Mouse (Mus musculus) adipocyte (in vitro differentiated cells): ENCODE data around the gene Ankrd52.

ENCODE experiments used
- DNase-seq: peaks from one replicate; pipeline ENCODE4 v3.0.0-alpha.2; 2016; ENCODE audit warnings: low spot score

Gene Ankrd52

GRCm38 (mm10) chr10:128401638-128402037 is 24.7 kb downstream of the Ankrd52 start:
- no peak for DNase-seq

- no peak for DNase-seq
Observed at GRCm38 (mm10) chr10:128403931-128404330, 27.0 kb downstream of the Ankrd52 start.

DNA sequence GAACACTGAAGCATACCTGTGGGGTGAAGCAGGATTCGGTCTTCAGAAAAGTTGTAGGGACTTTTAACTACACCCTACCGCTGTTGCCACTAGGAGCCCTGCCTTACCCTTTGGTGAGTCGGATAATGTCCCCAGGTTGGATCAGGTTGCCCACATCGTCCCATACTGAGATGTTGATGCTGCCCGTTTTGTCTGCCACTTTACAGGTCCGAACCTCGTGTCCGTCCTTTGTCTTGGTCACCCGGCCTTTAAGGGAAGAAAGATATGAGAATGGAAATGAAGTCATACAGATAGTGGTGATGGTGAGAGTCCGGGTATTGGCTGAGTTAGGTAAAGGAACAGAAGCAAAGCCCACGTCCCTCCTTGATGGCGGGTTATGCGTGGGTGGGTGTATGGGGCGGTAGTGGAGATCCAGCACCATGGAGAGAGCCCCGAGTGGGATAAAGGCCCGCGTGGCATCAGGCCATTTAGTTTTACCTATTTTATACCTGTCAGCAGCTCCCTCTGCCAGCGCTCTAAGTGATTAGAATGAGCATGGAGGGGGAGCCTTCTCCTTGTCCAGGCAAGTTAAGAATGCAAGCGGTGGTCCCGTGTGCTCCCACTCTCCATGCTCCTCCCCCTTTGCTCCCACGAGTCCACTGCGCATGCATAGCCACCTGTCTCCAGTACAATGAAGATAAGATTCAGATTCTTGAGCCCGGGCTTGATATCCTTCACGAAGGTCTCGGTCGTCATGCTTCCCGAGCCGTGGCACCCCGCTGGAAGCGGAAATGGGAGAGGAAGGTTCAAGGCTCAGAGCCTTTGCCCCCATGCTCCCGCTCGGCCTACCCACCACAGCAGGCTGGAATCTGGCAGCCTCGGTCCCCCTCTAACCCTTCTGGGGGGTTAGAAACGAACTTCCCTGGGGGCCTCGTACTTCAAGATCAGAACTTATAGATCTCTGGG is 31.9 kb downstream of the Ankrd52 start:
- no peak for DNase-seq

GRCm38 (mm10) chr10:128409692-128410559 is 33.0 kb downstream of the Ankrd52 start:
- DNase-seq: peak; percentile 98

DNA sequence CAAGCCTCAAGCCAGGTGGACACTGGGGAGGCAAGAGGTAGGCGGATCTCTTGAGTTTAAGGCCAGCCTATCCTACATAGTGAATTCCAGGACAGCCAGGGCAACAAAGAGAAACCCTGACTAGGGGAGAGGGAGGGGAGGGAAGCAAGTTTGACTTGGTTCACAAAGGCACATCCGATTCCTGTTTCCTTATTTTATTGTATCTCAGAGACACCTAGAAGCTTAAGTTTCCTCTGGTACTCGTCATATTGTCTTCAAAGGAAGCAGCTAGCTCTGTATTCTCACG is 33.6 kb downstream of the Ankrd52 start:
- no peak for DNase-seq

- peak; percentile 96 for DNase-seq
Observed at GRCm38 (mm10) chr10:128411211-128412054, 34.5 kb downstream of the Ankrd52 start, which contains the start of the genes Nabp2 and Rnf41. TSS of gene Nabp2 (minus strand) at chr10:128411492. TSS of gene Rnf41 (plus strand) at chr10:128411657.

GRCm38 (mm10) chr10:128412055-128412381 is 35.1 kb downstream of the Ankrd52 start:
- DNase-seq: peak; percentile 53

- no peak for DNase-seq
Observed at GRCm38 (mm10) chr10:128412558-128412957, 35.6 kb downstream of the Ankrd52 start.

DNA sequence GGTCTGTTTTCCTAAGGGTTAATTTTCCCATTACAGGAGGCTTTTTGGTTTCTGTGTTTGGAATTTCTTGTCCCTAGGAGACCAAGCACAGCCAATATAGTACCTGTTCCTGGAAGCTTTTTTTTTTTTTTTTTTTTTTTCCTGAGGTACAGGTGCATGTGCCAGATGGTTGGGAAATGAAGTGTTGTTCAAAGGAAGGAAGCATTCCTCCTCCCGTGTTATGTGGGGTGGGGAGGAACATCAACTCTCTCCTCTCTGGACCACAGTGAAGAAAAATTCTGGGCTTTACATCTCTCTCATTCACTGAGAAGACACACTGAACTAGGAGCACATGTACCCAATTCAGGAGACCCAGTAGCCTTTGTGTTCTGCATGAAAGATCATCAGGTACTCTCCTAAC is 36.2 kb downstream of the Ankrd52 start:
- no peak for DNase-seq

- DNase-seq: no peak
Observed at GRCm38 (mm10) chr10:128414848-128415247, 37.9 kb downstream of the Ankrd52 start.

DNA sequence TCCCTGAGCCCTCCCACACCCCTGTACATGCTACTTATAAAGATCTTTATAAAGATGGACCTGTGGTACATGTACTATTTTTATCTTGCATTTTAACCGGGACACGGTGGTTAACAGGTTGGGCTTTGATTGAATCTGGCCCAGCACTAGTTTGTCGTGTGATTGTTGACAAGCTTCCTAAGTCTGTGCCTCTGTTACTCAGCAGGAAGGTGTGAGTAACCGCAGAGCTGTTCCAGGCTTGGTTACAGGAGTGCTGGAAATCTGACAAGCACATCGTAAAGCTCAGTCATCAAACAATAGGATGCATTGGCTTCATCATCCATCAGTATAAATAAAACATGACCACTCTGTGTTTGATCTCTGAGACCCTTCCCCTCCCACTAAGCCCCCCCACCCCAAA is 45.5 kb downstream of the Ankrd52 start:
- DNase-seq: no peak

DNA sequence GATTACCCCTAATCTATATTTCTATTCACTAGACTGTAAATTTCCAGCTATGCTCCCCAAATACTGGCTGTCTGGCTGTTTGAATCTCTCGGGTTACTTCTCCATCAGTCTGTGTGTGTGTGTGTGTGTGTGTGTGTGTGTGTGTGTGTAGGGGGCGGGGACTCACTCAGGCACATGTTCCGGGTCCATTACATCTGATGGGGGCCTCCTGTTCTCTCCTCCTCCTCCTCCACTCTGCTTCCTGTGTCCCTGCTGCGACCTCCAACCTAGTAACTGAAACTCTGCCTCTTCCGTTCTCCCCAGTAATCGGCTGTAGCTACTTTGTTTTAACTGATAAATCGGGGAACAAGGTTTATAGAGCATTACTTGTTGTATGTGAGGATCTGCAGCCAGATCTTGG is 47.7 kb downstream of the Ankrd52 start:
- no peak for DNase-seq

DNA sequence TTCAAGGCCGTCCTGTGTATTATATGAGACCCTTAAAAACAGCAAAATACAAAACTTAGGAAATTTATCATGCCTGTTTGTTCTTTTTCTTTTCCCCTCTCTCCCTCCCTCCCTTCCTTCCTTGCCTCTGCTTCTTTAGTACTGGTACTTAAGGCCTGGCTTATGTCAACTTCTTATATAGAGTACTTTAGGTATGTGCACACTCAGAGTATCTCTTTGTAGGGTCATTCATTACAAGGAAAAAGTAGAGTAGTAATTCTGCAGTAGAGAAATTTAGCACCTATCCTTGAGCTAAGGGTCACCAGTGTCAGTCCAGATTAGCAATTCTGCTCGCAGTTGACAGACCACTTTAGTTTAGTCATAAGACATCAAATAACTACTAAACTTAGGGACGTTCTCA is 48.3 kb downstream of the Ankrd52 start:
- no peak for DNase-seq

DNA sequence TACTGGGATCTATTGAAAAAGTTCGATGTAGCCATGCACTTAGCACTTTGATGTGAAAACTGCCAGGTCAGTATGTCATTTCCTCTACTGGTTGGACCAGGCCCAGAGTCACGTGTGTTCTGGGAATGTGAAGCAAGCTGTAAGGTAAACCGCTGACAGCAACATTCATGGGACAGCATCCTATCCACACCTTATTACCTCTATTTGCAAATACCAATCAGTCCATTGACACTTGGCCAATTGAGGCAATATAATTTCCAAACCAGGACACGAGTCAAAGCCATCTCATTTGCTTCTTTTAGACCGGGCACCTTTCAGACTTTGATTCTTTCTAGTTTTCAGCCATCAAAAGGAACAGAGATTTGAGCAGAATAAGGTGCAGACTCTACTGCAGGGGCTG is 52.1 kb downstream of the Ankrd52 start:
- no peak for DNase-seq

DNA sequence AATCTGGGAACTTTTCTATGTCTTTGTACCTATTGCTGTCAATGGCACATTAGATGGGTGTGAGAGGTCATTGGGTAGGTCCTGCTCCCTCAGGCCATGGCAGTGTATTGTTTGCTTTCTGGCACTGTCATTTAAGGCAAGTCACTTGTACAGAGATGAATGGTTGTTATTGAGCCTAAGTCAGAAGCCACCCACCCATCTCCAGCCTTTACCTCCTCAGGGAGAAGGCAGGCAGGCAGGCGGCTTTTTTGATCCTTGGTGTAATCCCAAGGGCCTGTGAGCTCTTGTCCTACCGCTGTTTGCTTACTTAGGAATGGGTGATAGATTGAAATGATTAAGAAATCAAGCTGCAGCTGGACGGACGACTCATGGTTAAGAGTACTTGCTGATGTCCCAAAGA is 52.5 kb downstream of the Ankrd52 start:
- DNase-seq: no peak

DNA sequence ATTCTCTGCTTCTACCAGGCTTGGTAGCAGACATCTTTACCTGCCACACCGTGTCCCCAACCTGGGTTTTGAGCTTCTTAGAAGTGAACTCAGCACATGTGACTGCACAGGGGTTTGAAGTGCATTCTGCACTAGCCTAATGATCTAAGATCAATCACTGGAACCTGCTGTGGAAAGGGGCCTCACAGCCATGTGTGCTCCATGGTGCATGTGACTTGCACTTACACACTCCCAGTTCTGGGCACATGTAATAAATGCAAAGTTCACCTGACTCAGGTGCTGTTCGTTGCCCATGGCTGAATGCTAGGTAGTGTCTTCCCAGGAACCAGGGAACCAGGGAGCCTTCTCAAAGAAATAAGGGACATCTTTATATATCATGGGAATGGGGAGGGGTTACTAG is 56.5 kb downstream of the Ankrd52 start:
- no peak for DNase-seq

DNA sequence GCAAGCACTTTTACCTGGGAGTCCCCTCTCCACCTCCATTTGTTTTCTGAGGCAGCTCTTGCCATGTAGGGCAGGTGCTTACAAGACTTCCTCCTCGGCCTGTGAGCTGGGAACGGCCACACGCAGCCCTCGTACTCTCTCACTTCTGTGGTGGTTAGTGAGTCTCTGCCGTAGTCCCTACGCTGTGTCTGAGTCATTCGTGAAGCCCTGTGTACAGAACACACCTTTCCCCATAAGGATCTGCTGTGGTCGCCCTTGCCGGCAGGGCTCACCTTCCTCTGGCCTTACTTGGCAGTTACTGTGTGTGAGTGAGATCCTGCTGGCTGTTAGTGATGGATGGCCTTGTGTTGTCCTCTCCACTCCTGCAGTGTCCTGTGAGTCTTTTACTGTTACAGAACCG is 57.8 kb downstream of the Ankrd52 start:
- DNase-seq: no peak

DNA sequence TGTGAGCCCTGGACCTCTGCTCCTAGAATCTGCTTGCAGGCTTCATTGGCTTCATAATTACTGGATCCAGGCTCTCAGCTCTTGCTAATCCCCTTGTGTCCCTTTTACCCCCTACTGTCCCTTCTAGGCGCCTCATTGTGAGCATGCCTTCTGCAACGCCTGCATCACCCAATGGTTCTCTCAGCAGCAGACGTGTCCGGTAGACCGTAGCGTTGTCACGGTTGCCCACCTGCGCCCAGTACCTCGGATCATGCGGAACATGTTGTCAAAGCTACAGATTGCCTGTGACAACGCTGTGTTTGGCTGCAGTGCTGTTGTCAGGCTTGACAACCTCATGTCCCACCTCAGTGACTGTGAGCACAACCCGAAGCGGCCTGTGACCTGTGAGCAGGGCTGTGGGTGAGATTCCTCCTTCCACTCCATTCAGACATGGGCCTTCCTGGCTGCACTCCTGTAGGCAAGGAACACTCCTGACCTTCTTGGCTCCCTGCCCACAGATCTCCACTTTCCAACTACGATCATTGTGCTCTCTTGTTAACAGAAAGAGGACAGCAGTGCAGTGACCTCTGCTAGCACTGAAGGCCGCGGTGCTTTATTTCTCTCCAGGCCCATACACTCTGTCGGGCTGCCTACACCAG is 58.4 kb downstream of the Ankrd52 start:
- DNase-seq: peak; percentile 96

DNA sequence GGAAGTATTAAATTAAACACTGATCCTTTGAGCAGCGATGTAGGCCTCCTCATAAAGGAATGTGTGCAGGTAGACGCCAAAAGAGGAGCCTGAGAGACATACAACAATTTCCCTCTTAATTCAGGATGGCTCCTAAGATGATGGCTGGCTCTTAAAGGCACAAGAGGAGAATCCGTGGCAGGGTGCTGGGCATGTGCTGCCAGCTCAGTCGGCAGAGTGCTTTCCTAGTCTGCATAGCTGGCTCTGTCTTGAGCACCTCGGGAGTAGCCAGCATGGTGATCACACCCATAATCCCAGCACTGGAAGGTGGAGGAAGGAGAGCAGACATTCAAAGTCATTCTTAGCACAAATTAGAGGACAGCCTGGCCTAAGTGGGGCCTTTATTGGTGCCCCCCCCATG is 59.0 kb downstream of the Ankrd52 start:
- no peak for DNase-seq

DNA sequence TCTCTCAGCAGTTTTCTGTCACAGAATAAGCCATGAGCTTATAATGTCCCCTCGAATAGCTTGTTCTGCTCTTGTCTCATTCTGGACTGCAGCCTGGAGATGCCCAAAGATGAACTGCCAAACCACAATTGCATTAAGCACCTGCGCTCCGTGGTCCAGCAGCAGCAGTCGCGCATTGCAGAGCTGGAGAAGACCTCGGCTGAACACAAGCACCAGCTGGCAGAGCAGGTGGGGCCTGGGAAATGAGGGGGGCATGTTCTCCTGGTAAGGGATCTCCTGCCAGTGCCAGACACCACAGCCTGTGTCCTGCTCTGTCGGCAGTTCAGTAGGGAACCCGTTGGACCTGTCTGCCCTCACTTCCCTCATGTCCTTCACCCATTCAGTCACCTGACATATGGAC is 59.5 kb downstream of the Ankrd52 start:
- DNase-seq: no peak

GRCm38 (mm10) chr10:128438675-128439279 is 61.9 kb downstream of the Ankrd52 start:
- DNase-seq: no peak
